Mouse (Mus musculus) liver, adult 2 months (tissue): Measurements from ENCODE around the gene Ints4. TPM values are rescaled to one million over a fixed set of nuclear protein-coding genes. Genes with fewer than 3 reads are reported as not detected.
A peak's percentile ranks its signal among the peaks of the same experiment; 100 is the strongest.
"Not testable (repeated sequence)": the region's sequence is repeated elsewhere in the genome, so short reads cannot be mapped to it uniquely, and the experiment has no call there.

Experiments
- DNase-seq: peaks from one replicate; pipeline ENCODE4 v3.0.0-alpha.2; 2011; ENCODE audit warnings: low read depth, low spot score; ENCODE audit errors: extremely low read depth
- H3K27ac ChIP-seq: fragments of 200-500 bp; replicated peaks from 2 replicates; pipeline ENCODE4 v1.5.1; 2012; ENCODE audit warnings: low read depth, mild to moderate bottlenecking, control low read depth, inconsistent platforms, low read length; ENCODE audit not compliant: insufficient read depth
- H3K27me3 ChIP-seq: fragments of 200-500 bp; 2 replicates; pipeline ENCODE4 v1.6.1; 2012; ENCODE audit warnings: mild to moderate bottlenecking, moderate library complexity, low read length, inconsistent platforms; ENCODE audit not compliant: control insufficient read depth, insufficient read depth
- H3K36me3 ChIP-seq: fragments of 200-500 bp; 2 replicates; pipeline ENCODE4 v1.6.1; 2012; ENCODE audit warnings: low read length, inconsistent platforms; ENCODE audit not compliant: control insufficient read depth, insufficient read depth
- H3K4me1 ChIP-seq: fragments of 200-500 bp; 2 replicates; pipeline ENCODE4 v1.6.1; 2011; ENCODE audit warnings: low read length; ENCODE audit not compliant: control insufficient read depth, insufficient read depth
- H3K4me3 ChIP-seq: fragments of 200-500 bp; 2 replicates; pipeline ENCODE4 v1.5.1; 2011; ENCODE audit warnings: low read depth, mild to moderate bottlenecking, control low read depth, low read length, moderate library complexity; ENCODE audit not compliant: insufficient read depth
- H3K79me2 ChIP-seq: fragments of 200-500 bp; 2 replicates; pipeline ENCODE4 v1.6.1; 2012; ENCODE audit warnings: inconsistent platforms, mild to moderate bottlenecking, low read length, moderate library complexity; ENCODE audit not compliant: control insufficient read depth, insufficient read depth
- H3K9ac ChIP-seq: fragments of 200-500 bp; 2 replicates; pipeline ENCODE4 v1.6.1; 2012; ENCODE audit warnings: low read depth, mild to moderate bottlenecking, control low read depth, inconsistent platforms, low read length
- CTCF ChIP-seq: fragments of 200-500 bp; IDR thresholded peaks from 2 replicates; pipeline ENCODE4 v1.5.1; 2011; ENCODE audit warnings: low read depth, low read length, control low read depth
- POLR2A ChIP-seq: fragments of 200-500 bp; IDR thresholded peaks from 2 replicates; pipeline ENCODE4 v1.6.1; 2011; ENCODE audit warnings: low read length, control low read depth; ENCODE audit not compliant: insufficient read depth; ENCODE audit errors: extremely low read depth
- WGBS: fragments of 180-500 bp; shearing (Covaris S2); methylation state at CpG from one replicate; pipeline ENCODE4 v1.1.7; 2018; 5-methylcytosine and 5-hydroxymethylcytosine counted together
- polyA plus RNA-seq: library from polyadenylated mRNA; depleted of rRNA; stranded (reverse); fragments of >200 nt; gene quantifications from 2 replicates; pipeline ENCODE4 v1.2.3, GENCODE M21; 2012; rRNA removed
- total RNA-seq: library from RNA; depleted of rRNA; stranded (reverse); fragments of >200 nt; gene quantifications from 2 replicates; pipeline ENCODE4 v1.2.3, GENCODE M21; 2014; rRNA removed

The Ints4 gene
- total RNA-seq (23.3 and 25.0 TPM in 2 replicates), polyA plus RNA-seq (28.6 and 31.0 TPM in 2 replicates)

- Histone ChIP-seq H3K79me2 (no peaks in the 10 kb centered on the region; the same call in 1 of the 2 replicates), H3K4me1 (peaks cover 4% of the 10 kb centered on the region), H3K9ac (peak within 1 kb of the TSS; percentile 77), H3K27me3 (no peaks in the 10 kb centered on the region), H3K36me3 (peaks cover 9% of the 10 kb centered on the region; the same call in 1 of the 2 replicates), H3K27ac (peak within 1 kb of the TSS; percentile 57), H3K4me3 (peak within 1 kb of the TSS; percentile 82)
- peak; percentile 98 for DNase-seq
- WGBS: under 1% methylated on average over 24 of the region's 24 CpGs
- 0 out of 2 replicates have a peak, but pooled peaks have one; percentile 31 for TF ChIP-seq CTCF
- TF ChIP-seq POLR2A: no peak
These were observed at the start of gene Ints4 for GRCm38 (mm10) chr7:97480821-97481339. Ints4 (plus strand) TSS chr7:97480956.

GRCm38 (mm10) chr7:97433517-97433916, 47.2 kb upstream of the Ints4 start:
- not testable (repeated sequence) for H3K9ac ChIP-seq, H3K79me2 ChIP-seq, H3K4me1 ChIP-seq, H3K4me3 ChIP-seq, H3K27ac ChIP-seq, DNase-seq, H3K27me3 ChIP-seq, H3K36me3 ChIP-seq
- 68% methylated on average over 3 of the region's 3 CpGs for WGBS

GRCm38 (mm10) chr7:97434517-97434916, 46.2 kb upstream of the Ints4 start:
- Histone ChIP-seq H3K27ac (no peak overlapping the region), H3K27me3 (no peaks in the 10 kb centered on the region), H3K79me2 (no peaks in the 10 kb centered on the region), H3K4me1 (no peaks in the 10 kb centered on the region), H3K4me3 (no peak overlapping the region), H3K36me3 (no peaks in the 10 kb centered on the region), H3K9ac (no peak overlapping the region)
- TF ChIP-seq POLR2A (no peak), CTCF (no peak)
- WGBS: 83% methylated on average over 10 of the region's 10 CpGs
- DNase-seq: no peak

- Histone ChIP-seq H3K36me3 (no peaks in the 10 kb centered on the region), H3K79me2 (no peaks in the 10 kb centered on the region), H3K27me3 (no peaks in the 10 kb centered on the region), H3K4me3 (no peak overlapping the region), H3K27ac (no peak overlapping the region), H3K9ac (no peak overlapping the region), H3K4me1 (no peaks in the 10 kb centered on the region)
- TF ChIP-seq CTCF (no peak), POLR2A (no peak)
- no peak for DNase-seq
These were observed 41.8 kb upstream of the Ints4 start for GRCm38 (mm10) chr7:97438986-97439385.

GRCm38 (mm10) chr7:97446171-97446925, 34.4 kb upstream of the Ints4 start:
- Histone ChIP-seq H3K4me1 (no peaks in the 10 kb centered on the region), H3K27ac (no peak overlapping the region), H3K9ac (no peak overlapping the region), H3K27me3 (no peaks in the 10 kb centered on the region), H3K4me3 (no peak overlapping the region), H3K79me2 (no peaks in the 10 kb centered on the region), H3K36me3 (no peaks in the 10 kb centered on the region)
- TF ChIP-seq CTCF: no peak
- no peak for TF ChIP-seq POLR2A
- no peak for DNase-seq
- WGBS: 39% methylated on average over 6 of the region's 6 CpGs

- no peak overlapping the region for H3K27ac ChIP-seq
These were observed 33.7 kb upstream of the Ints4 start for GRCm38 (mm10) chr7:97447050-97447531.

GRCm38 (mm10) chr7:97451023-97451422, 29.7 kb upstream of the Ints4 start, which contains the start of gene Kctd14:
Kctd14 (plus strand) TSS chr7:97451323.
- H3K27ac ChIP-seq, H3K9ac ChIP-seq, DNase-seq, H3K4me1 ChIP-seq, H3K4me3 ChIP-seq, H3K79me2 ChIP-seq, H3K27me3 ChIP-seq, H3K36me3 ChIP-seq: not testable (repeated sequence)
- 66% methylated on average over 2 of the region's 2 CpGs for WGBS

More at GRCm38 (mm10) chr7:97447050-97447531, 33.7 kb upstream of the Ints4 start:
- H3K36me3 ChIP-seq: no peaks in the 10 kb centered on the region
- TF ChIP-seq CTCF (no peak), POLR2A (no peak)
- WGBS: 67% methylated on average over 6 of the region's 6 CpGs
- no peaks in the 10 kb centered on the region for H3K27me3 ChIP-seq
- no peaks in the 10 kb centered on the region for H3K79me2 ChIP-seq
- H3K9ac ChIP-seq: no peak overlapping the region
- H3K4me1 ChIP-seq: no peaks in the 10 kb centered on the region
- DNase-seq: no peak
- H3K4me3 ChIP-seq: no peak overlapping the region
